Mouse (Mus musculus) midbrain, embryonic 14.5 days (tissue): ENCODE measurements around the gene Gm21943. TPM values are rescaled to one million over a fixed set of nuclear protein-coding genes. Genes with fewer than 3 reads are reported as not detected.
"Not testable (repeated sequence)": the region's sequence is repeated elsewhere in the genome, so short reads cannot be mapped to it uniquely, and the experiment has no call there.

ENCODE experiments used
- ATAC-seq: fragments of 200-750 bp; cut with Nextera tagmentation; 2 replicates; pipeline ENCODE4 v1.8.0; 2017; ENCODE audit warnings: moderate number of reproducible peaks, moderate library complexity; ENCODE audit not compliant: low FRiP score, low TSS enrichment
- DNase-seq: peaks from one replicate; pipeline ENCODE4 v3.0.0-alpha.2; 2015
- H3K27ac ChIP-seq: fragments of 300-500 bp; sonication (generic); replicated peaks from 2 replicates; pipeline ENCODE4 v1.5.1; 2014; ENCODE audit warnings: mild to moderate bottlenecking, low read depth, low read length, moderate library complexity
- H3K27me3 ChIP-seq: fragments of 300-500 bp; sonication (generic); 2 replicates; pipeline ENCODE4 v1.6.1; 2014; ENCODE audit warnings: low read length, control low read depth, mixed read lengths; ENCODE audit not compliant: control insufficient read depth, insufficient read depth
- H3K36me3 ChIP-seq: fragments of 300-500 bp; sonication (generic); 2 replicates; pipeline ENCODE4 v1.6.1; 2014; ENCODE audit warnings: low read length, control low read depth; ENCODE audit not compliant: control insufficient read depth, insufficient read depth
- H3K4me1 ChIP-seq: fragments of 300-500 bp; sonication (generic); 2 replicates; pipeline ENCODE4 v1.6.1; 2014; ENCODE audit warnings: mild to moderate bottlenecking, antibody characterized with exemption, low read length, control low read depth; ENCODE audit not compliant: control insufficient read depth, insufficient read depth
- H3K4me2 ChIP-seq: fragments of 300-500 bp; sonication (generic); 2 replicates; pipeline ENCODE4 v1.6.1; 2014; ENCODE audit warnings: mild to moderate bottlenecking, low read length, moderate library complexity
- H3K4me3 ChIP-seq: fragments of 300-500 bp; sonication (generic); replicated peaks from 2 replicates; pipeline ENCODE4 v1.5.1; 2014; ENCODE audit warnings: low read depth, low read length
- H3K9ac ChIP-seq: fragments of 300-500 bp; sonication (generic); replicated peaks from 2 replicates; pipeline ENCODE4 v1.6.1; 2014; ENCODE audit warnings: mild to moderate bottlenecking, low read length, moderate library complexity
- H3K9me3 ChIP-seq: fragments of 300-500 bp; sonication (generic); 2 replicates; pipeline ENCODE4 v1.6.1; 2016; ENCODE audit warnings: low read length, control low read depth, mixed read lengths; ENCODE audit not compliant: control insufficient read depth
- WGBS: fragments of 180-500 bp; shearing (Covaris S2); extraction: QIAGEN DNeasy Blood & Tissue Kit; methylation state at CpG from one replicate; pipeline ENCODE4 v1.1.7; 2014; 5-methylcytosine and 5-hydroxymethylcytosine counted together
- polyA plus RNA-seq: library from polyadenylated mRNA; unstranded; fragments of >200 nt; fragmentation: Nextera tagmentation; extraction: Ambion mirVana; gene quantifications from 2 replicates; pipeline ENCODE4 v1.2.1, GENCODE M21; 2014

The Gm21943 gene
- not detected in 2 replicates for polyA plus RNA-seq

- H3K36me3 ChIP-seq, H3K9ac ChIP-seq, ATAC-seq, H3K4me3 ChIP-seq, H3K9me3 ChIP-seq, H3K27ac ChIP-seq, H3K27me3 ChIP-seq, DNase-seq, H3K4me2 ChIP-seq, H3K4me1 ChIP-seq: not testable (repeated sequence)
- WGBS, result no CpG with 5 or more reads among the region's 4 CpGs
Observed at GRCm38 (mm10) chrY:57533644-57534043, at the start of gene Gm21943. Gene Gm21943, minus strand, starts transcription at chrY:57533744.

Other genes starting within 250 kb of the Gm21943 start
- gene Gm28961, start 172.0 kb upstream of the Gm21943 start, polyA plus RNA-seq, result not detected in 2 replicates